Mouse (Mus musculus) liver, embryonic 14.5 days (tissue): ENCODE results near the gene Znrf1. TPM values are rescaled to one million over a fixed set of nuclear protein-coding genes. Genes with fewer than 3 reads are reported as not detected.
A peak's percentile ranks its signal among the peaks of the same experiment; 100 is the strongest.

Experiments used
- ATAC-seq: fragments of 200-750 bp; cut with Nextera tagmentation; 2 replicates; pipeline ENCODE4 v1.8.0; 2017; ENCODE audit warnings: moderate number of reproducible peaks, mild to moderate bottlenecking, moderate library complexity; ENCODE audit not compliant: insufficient read depth
- DNase-seq, 3 experiments: peaks; one replicate each; pipeline ENCODE4 v3.0.0-alpha.2; 2012 to 2013; ENCODE audit warnings: low read depth in 3 of 3, low spot score in 3 of 3
- H3K27ac ChIP-seq: fragments of 300-500 bp; sonication (generic); 2 replicates; pipeline ENCODE4 v1.5.1; 2014; ENCODE audit warnings: moderate library complexity, mild to moderate bottlenecking, control low read depth, inconsistent platforms
- H3K27me3 ChIP-seq: fragments of 300-500 bp; sonication (generic); 2 replicates; pipeline ENCODE4 v1.6.1; 2014; ENCODE audit warnings: mild to moderate bottlenecking, low read length, moderate library complexity; ENCODE audit not compliant: control insufficient read depth, insufficient read depth
- H3K36me3 ChIP-seq: fragments of 300-500 bp; sonication (generic); replicated peaks from 2 replicates; pipeline ENCODE4 v1.6.1; 2014; ENCODE audit warnings: low read depth; ENCODE audit not compliant: control insufficient read depth, insufficient read depth
- H3K4me1 ChIP-seq, 2 experiments: fragments of 200-500 bp in 1 of 2; fragments of 300-500 bp in 1 of 2; sonication (generic) in 1 of 2; replicated peaks; 2 replicates each; pipeline ENCODE4 v1.6.1; 2012 to 2014; ENCODE audit warnings: antibody characterized with exemption in 1 of 2, inconsistent platforms in 1 of 2, low read length in 1 of 2; ENCODE audit not compliant: control insufficient read depth in 2 of 2, insufficient read depth in 2 of 2
- H3K4me2 ChIP-seq: fragments of 300-500 bp; sonication (generic); 2 replicates; pipeline ENCODE4 v1.6.1; 2014; ENCODE audit warnings: low read depth, mild to moderate bottlenecking, control low read depth, moderate library complexity
- H3K4me3 ChIP-seq, 2 experiments: fragments of 200-500 bp in 1 of 2; fragments of 300-500 bp in 1 of 2; sonication (generic) in 1 of 2; 2 replicates each; pipeline ENCODE4 v1.5.1; 2012 to 2014; ENCODE audit warnings: low read depth in 2 of 2, low read length in 2 of 2, mild to moderate bottlenecking in 2 of 2, control low read depth in 1 of 2, inconsistent platforms in 1 of 2, moderate library complexity in 1 of 2; ENCODE audit not compliant: insufficient read depth in 1 of 2
- H3K9ac ChIP-seq: fragments of 300-500 bp; sonication (generic); replicated peaks from 2 replicates; pipeline ENCODE4 v1.6.1; 2014; ENCODE audit warnings: mild to moderate bottlenecking, control low read depth, moderate library complexity
- H3K9me3 ChIP-seq: fragments of 300-500 bp; sonication (generic); 2 replicates; pipeline ENCODE4 v1.6.1; 2016; ENCODE audit warnings: low read length, mixed read lengths; ENCODE audit not compliant: control insufficient read depth
- CTCF ChIP-seq: IDR thresholded peaks from 2 replicates; pipeline ENCODE4 v1.5.1; 2016; ENCODE audit warnings: antibody characterized with exemption, low read depth, control low read depth
- EP300 ChIP-seq: IDR thresholded peaks from 2 replicates; pipeline ENCODE4 v1.6.1; 2016; ENCODE audit warnings: antibody characterized with exemption, low read depth
- WGBS: fragments of 180-500 bp; shearing (Covaris S2); extraction: QIAGEN DNeasy Blood & Tissue Kit; methylation state at CpG from one replicate; pipeline ENCODE4 v1.1.7; 2014; ENCODE audit not compliant: insufficient replicate concordance; 5-methylcytosine and 5-hydroxymethylcytosine counted together
- polyA plus RNA-seq, 2 experiments: library from polyadenylated mRNA; depleted of rRNA in 1 of 2; stranded (reverse) in 1 of 2; unstranded in 1 of 2; fragments of >200 nt; fragmentation: Nextera tagmentation in 1 of 2; extraction: Ambion mirVana in 1 of 2; gene quantifications; 2 replicates each; pipeline versions ENCODE4 v1.2.1 to v1.2.3; 2012 to 2014

Gene Znrf1
- polyA plus RNA-seq (2012; rRNA removed) (12.6 and 12.7 TPM in 2 replicates), polyA plus RNA-seq (2014; fragmentation: Nextera tagmentation; extraction: Ambion mirVana) (4.4 and 5.4 TPM in 2 replicates)

GRCm38 (mm10) chr8:111536031-111536977 lies at the start of gene Znrf1:
Gene Znrf1 (plus strand): TSS chr8:111536097.
- peak within 1 kb of the TSS; percentile 89 for H3K4me2 ChIP-seq
- H3K4me3 ChIP-seq: peak within 1 kb of the TSS; percentile 66 to 77
- WGBS: under 1% methylated on average over 54 of the region's 100 CpGs
- no peak for TF ChIP-seq EP300
- TF ChIP-seq CTCF: peak; percentile 72
- H3K4me1 ChIP-seq: peaks cover 0 to 21% of the 10 kb centered on the region in 2 experiments; a peak in 3 of 4 replicates
- no peaks in the 10 kb centered on the region for H3K36me3 ChIP-seq
- H3K27ac ChIP-seq: no peak within 1 kb of the TSS
- DNase-seq: peak; percentile 34 to 52 (median 40)
- ATAC-seq: peak; percentile 85
- H3K9ac ChIP-seq: peak within 1 kb of the TSS; percentile 67
- no peaks in the 10 kb centered on the region for H3K27me3 ChIP-seq
- H3K9me3 ChIP-seq: no peaks in the 10 kb centered on the region

DNA sequence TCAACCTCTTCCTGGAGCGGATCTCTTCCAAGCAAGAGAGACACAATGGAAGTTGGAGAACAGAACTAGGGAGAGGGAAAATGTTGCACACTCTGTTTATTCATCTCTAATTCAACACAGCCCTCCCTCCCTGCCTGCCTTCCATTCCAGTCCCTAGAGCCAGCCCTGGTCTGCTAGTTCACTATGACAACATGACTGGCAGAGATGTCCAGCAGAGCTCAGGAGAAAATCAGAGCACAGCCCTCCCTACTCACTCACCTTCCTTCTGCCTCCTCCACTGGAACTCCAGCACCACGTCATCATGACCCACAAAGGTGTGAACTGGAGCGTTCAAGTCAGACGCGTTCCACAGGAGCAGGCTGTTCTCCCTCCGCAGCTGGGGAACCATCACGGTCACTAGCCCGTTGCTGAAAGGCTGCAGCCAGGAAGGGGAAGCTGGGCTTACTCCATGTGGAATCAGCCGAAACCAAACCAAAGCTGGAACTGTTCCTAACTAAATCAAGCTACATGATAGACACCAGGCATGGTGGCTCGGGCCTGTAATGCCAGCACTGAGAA lies 45.8 kb upstream of the Znrf1 start:
- Histone ChIP-seq H3K27ac (no peak overlapping the region), H3K9me3 (no peaks in the 10 kb centered on the region), H3K27me3 (no peaks in the 10 kb centered on the region), H3K4me1 (no peaks in the 10 kb centered on the region), H3K9ac (no peak overlapping the region), H3K36me3 (no peaks in the 10 kb centered on the region), H3K4me2 (no peak overlapping the region), H3K4me3 (no peak overlapping the region)
- DNase-seq (no peak), ATAC-seq (no peak)
- WGBS: 88% methylated on average over 10 of the region's 10 CpGs
- no peak for TF ChIP-seq CTCF
- no peak for TF ChIP-seq EP300

DNA sequence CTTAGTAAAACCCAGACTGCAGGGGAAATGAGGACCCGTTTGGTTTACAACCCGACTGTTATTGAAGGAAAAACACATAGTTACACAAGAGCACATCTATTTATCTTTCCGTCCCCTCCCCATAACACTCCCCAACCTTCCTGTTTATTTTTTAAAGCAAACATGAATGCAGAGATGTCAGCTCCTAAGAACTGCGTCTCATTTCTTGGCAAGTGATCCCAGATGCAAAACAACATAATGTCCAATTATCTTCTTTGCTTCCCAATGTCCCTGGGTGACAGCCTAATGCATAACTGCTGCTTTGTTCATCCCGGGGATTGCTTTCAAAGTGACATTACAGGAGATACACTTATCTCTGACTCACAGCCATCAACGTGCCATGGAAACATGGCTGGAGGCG lies 44.7 kb upstream of the Znrf1 start:
- TF ChIP-seq EP300 (no peak), CTCF (no peak)
- Histone ChIP-seq H3K9me3 (no peaks in the 10 kb centered on the region), H3K27me3 (no peaks in the 10 kb centered on the region), H3K27ac (no peak overlapping the region), H3K4me2 (no peak overlapping the region), H3K4me3 (no peak overlapping the region), H3K4me1 (no peaks in the 10 kb centered on the region), H3K36me3 (no peaks in the 10 kb centered on the region), H3K9ac (no peak overlapping the region)
- no peak for DNase-seq
- 65% methylated on average over 7 of the region's 7 CpGs for WGBS
- no peak for ATAC-seq

GRCm38 (mm10) chr8:111492508-111492907 lies 43.4 kb upstream of the Znrf1 start:
- Histone ChIP-seq H3K4me1 (no peaks in the 10 kb centered on the region), H3K27ac (no peak overlapping the region), H3K4me2 (no peak overlapping the region), H3K4me3 (no peak overlapping the region), H3K9ac (no peak overlapping the region), H3K36me3 (no peaks in the 10 kb centered on the region; the same call in 1 of the 2 replicates), H3K9me3 (no peaks in the 10 kb centered on the region), H3K27me3 (no peaks in the 10 kb centered on the region)
- ATAC-seq (no peak), DNase-seq (no peak)
- no peak for TF ChIP-seq EP300
- no peak for TF ChIP-seq CTCF
- 73% methylated on average over 9 of the region's 9 CpGs for WGBS

- no peaks in the 10 kb centered on the region for H3K4me1 ChIP-seq
- no peak for TF ChIP-seq EP300
- no peak for TF ChIP-seq CTCF
- H3K9ac ChIP-seq: no peak overlapping the region
- ATAC-seq (no peak), DNase-seq (no peak)
- H3K4me3 ChIP-seq: no peak overlapping the region
- H3K36me3 ChIP-seq: no peaks in the 10 kb centered on the region; the same call in 1 of the 2 replicates
- no peak overlapping the region for H3K27ac ChIP-seq
- no peak overlapping the region for H3K4me2 ChIP-seq
- 86% methylated on average over 3 of the region's 3 CpGs for WGBS
- H3K27me3 ChIP-seq: no peaks in the 10 kb centered on the region
- H3K9me3 ChIP-seq: no peaks in the 10 kb centered on the region
Measured at GRCm38 (mm10) chr8:111493176-111493575, 42.7 kb upstream of the Znrf1 start.
